Mouse (Mus musculus): ENCODE results near the gene Kdm1b. TPM values are rescaled to one million over a fixed set of nuclear protein-coding genes. Genes with fewer than 3 reads are reported as not detected.

The Kdm1b gene
- polyA plus RNA-seq, 1 experiment from 2014 or later, result 11.6 TPM

DNA sequence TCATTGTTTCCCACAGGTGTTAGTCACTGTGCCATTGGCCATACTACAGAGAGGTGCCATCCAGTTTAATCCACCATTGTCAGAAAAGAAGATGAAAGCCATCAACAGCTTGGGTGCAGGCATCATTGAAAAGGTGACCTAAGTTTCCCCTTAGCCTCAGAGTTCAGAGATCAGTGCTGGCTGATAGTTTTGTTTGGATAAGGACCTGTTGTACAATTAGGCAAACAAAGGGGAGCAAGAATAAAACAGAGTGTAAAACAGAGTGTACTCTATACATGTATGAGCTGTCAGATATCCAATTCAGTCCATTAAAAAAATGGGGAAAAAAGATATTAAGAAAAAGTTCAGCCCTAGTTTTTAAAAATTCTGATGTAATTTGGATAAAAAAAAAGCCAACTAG, 34.1 kb downstream of the Kdm1b start:
- H3K9me3 ChIP-seq (replicated peaks; ENCODE audit: low read length), result no peaks in the 10 kb centered on the region
- no peak overlapping the region for H3K9ac ChIP-seq (ENCODE audit: low read depth, low read length)
- no peak overlapping the region for H3K4me3 ChIP-seq (replicated peaks; ENCODE audit: low read depth, low read length)
- H3K36me3 ChIP-seq (ENCODE audit: insufficient read depth, low read length), result peaks cover 18% of the 10 kb centered on the region; the same call in 1 of the 2 replicates
- no peak overlapping the region for H3K27ac ChIP-seq
- no peaks in the 10 kb centered on the region for H3K27me3 ChIP-seq (ENCODE audit: insufficient read depth, low read length)
- no peaks in the 10 kb centered on the region for H3K4me1 ChIP-seq (replicated peaks; ENCODE audit: insufficient read depth, low read length)
- no peak overlapping the region for H3K4me2 ChIP-seq (ENCODE audit: low read length)
- DNase-seq (ENCODE audit: low spot score) (no peak), ATAC-seq (replicated peaks; ENCODE audit: low FRiP score, low read depth) (no peak)
- no peak for TF ChIP-seq CTCF (IDR thresholded peaks at IDR 0.05; ENCODE audit: low read depth)

- peak; percentile 57 for TF ChIP-seq CTCF (IDR thresholded peaks at IDR 0.05; ENCODE audit: low read depth)
- H3K27me3 ChIP-seq (ENCODE audit: insufficient read depth, low read length), result no peaks in the 10 kb centered on the region
- no peak for ATAC-seq (replicated peaks; ENCODE audit: low FRiP score, low read depth)
- H3K36me3 ChIP-seq (ENCODE audit: insufficient read depth, low read length), result peaks cover 14% of the 10 kb centered on the region; the same call in 1 of the 2 replicates
- no peaks in the 10 kb centered on the region for H3K4me1 ChIP-seq (replicated peaks; ENCODE audit: insufficient read depth, low read length)
- no peak overlapping the region for H3K9ac ChIP-seq (ENCODE audit: low read depth, low read length)
- no peak overlapping the region for H3K4me3 ChIP-seq (replicated peaks; ENCODE audit: low read depth, low read length)
- no peak overlapping the region for H3K4me2 ChIP-seq (ENCODE audit: low read length)
- peak; percentile 32 for DNase-seq (ENCODE audit: low spot score)
- no peaks in the 10 kb centered on the region for H3K9me3 ChIP-seq (replicated peaks; ENCODE audit: low read length)
- 73% methylated on average over 5 of the region's 5 CpGs for WGBS
- no peak overlapping the region for H3K27ac ChIP-seq
These were observed 35.5 kb downstream of the Kdm1b start for GRCm38 (mm10) chr13:47078799-47079198.

DNA sequence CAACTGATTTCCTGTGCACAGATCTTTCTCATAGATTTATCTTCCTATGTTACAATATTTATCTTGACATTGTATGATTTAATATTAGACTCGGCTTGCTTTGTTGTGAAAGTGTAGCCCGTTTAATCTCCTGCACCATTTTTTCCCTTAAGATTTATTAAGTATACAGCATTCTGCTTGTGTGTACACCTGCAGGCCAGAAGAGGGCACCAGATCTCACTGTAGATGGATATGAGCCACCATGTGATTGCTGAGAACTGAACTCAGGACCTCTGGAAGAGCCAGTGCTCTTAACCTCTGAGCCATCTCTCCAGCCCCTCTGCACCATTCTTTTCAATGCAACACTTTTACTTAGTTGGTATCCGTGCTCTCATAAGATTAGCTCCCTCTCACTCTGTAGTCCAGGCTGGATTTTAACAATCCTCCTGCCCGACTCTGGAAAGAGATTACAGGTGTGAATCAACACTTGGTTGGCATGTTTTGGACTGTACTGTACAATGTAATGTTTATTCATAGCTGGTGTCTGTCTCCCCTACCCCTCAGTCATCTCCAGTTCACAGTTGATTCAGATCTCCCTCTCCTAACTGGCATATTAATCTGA, 37.7 kb downstream of the Kdm1b start:
- H3K4me3 ChIP-seq (replicated peaks; ENCODE audit: low read depth, low read length), result no peak overlapping the region
- no peak overlapping the region for H3K9ac ChIP-seq (ENCODE audit: low read depth, low read length)
- no peak overlapping the region for H3K27ac ChIP-seq
- ATAC-seq (replicated peaks; ENCODE audit: low FRiP score, low read depth), result no peak
- peak; percentile 59 for TF ChIP-seq CTCF (IDR thresholded peaks at IDR 0.05; ENCODE audit: low read depth)
- DNase-seq (ENCODE audit: low spot score), result no peak
- H3K4me2 ChIP-seq (ENCODE audit: low read length), result no peak overlapping the region
- WGBS, result 91% methylated on average over 4 of the region's 4 CpGs
- no peaks in the 10 kb centered on the region for H3K27me3 ChIP-seq (ENCODE audit: insufficient read depth, low read length)
- H3K36me3 ChIP-seq (ENCODE audit: insufficient read depth, low read length), result peaks cover 3% of the 10 kb centered on the region; the same call in 1 of the 2 replicates
- no peaks in the 10 kb centered on the region for H3K9me3 ChIP-seq (replicated peaks; ENCODE audit: low read length)
- no peaks in the 10 kb centered on the region for H3K4me1 ChIP-seq (replicated peaks; ENCODE audit: insufficient read depth, low read length)

DNA sequence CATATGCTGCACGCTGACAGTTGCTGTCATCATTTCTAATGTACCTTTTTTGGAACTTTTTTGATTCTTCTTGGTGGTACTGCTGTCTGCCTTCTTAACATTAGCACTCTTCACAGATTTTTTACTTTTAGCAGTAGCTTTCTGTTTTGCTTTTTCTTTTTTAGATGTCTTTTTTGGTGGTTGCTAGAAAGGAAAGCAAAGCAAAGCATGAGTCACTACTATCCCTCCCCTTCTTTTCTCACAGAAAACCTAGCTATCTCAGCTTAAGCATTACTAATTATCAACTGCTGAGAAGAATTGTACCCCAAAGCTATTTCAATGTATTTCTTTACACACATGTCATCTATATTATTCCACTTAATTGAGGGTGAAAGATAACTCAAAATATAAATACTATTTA, 45.1 kb downstream of the Kdm1b start:
- no peak overlapping the region for H3K9ac ChIP-seq (ENCODE audit: low read depth, low read length)
- H3K4me2 ChIP-seq (ENCODE audit: low read length), result no peak overlapping the region
- peaks cover 26% of the 10 kb centered on the region for H3K36me3 ChIP-seq (ENCODE audit: insufficient read depth, low read length)
- no peak for DNase-seq (ENCODE audit: low spot score)
- H3K27ac ChIP-seq, result no peak overlapping the region
- H3K9me3 ChIP-seq (replicated peaks; ENCODE audit: low read length), result no peaks in the 10 kb centered on the region
- H3K27me3 ChIP-seq (ENCODE audit: insufficient read depth, low read length), result no peaks in the 10 kb centered on the region
- 100% methylated on average over 1 of the region's 1 CpGs for WGBS
- TF ChIP-seq CTCF (IDR thresholded peaks at IDR 0.05; ENCODE audit: low read depth), result no peak
- H3K4me3 ChIP-seq (replicated peaks; ENCODE audit: low read depth, low read length), result no peak overlapping the region
- no peak for ATAC-seq (replicated peaks; ENCODE audit: low FRiP score, low read depth)
- H3K4me1 ChIP-seq (replicated peaks; ENCODE audit: insufficient read depth, low read length), result no peaks in the 10 kb centered on the region

GRCm38 (mm10) chr13:47089271-47089670, 46.0 kb downstream of the Kdm1b start:
- no peaks in the 10 kb centered on the region for H3K4me1 ChIP-seq (replicated peaks; ENCODE audit: insufficient read depth, low read length)
- 86% methylated on average over 2 of the region's 2 CpGs for WGBS
- H3K36me3 ChIP-seq (ENCODE audit: insufficient read depth, low read length), result peaks cover 26% of the 10 kb centered on the region
- TF ChIP-seq CTCF (IDR thresholded peaks at IDR 0.05; ENCODE audit: low read depth), result no peak
- no peaks in the 10 kb centered on the region for H3K9me3 ChIP-seq (replicated peaks; ENCODE audit: low read length)
- DNase-seq (ENCODE audit: low spot score) (no peak), ATAC-seq (replicated peaks; ENCODE audit: low FRiP score, low read depth) (no peak)
- H3K4me3 ChIP-seq (replicated peaks; ENCODE audit: low read depth, low read length), result no peak overlapping the region
- no peaks in the 10 kb centered on the region for H3K27me3 ChIP-seq (ENCODE audit: insufficient read depth, low read length)
- no peak overlapping the region for H3K27ac ChIP-seq
- no peak overlapping the region for H3K9ac ChIP-seq (ENCODE audit: low read depth, low read length)
- H3K4me2 ChIP-seq (ENCODE audit: low read length), result no peak overlapping the region

DNA sequence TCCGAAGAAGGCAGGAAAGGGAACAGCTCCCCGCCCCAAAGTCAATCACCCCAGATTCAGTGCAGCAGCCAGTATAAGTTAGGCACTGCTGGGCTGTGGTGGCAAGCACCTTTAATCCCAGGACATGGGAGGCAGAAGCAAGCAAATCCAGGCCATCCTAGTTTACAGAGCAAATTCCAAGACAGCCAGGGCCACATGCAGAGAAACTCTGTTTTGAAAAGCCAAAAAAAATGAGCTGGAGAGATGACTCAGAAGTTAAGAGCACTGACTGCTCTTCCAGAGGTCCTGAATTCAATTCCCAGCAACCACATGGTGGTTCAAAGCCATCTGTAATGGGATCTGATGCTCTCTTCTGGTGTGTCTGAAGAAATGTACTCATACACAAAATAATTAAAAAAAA, 50.5 kb downstream of the Kdm1b start:
- Histone ChIP-seq H3K36me3 (ENCODE audit: insufficient read depth, low read length) (peaks cover 44% of the 10 kb centered on the region), H3K27ac (no peak overlapping the region), H3K9me3 (replicated peaks; ENCODE audit: low read length) (no peaks in the 10 kb centered on the region), H3K4me2 (ENCODE audit: low read length) (no peak overlapping the region), H3K4me3 (replicated peaks; ENCODE audit: low read depth, low read length) (no peak overlapping the region), H3K27me3 (ENCODE audit: insufficient read depth, low read length) (no peaks in the 10 kb centered on the region), H3K4me1 (replicated peaks; ENCODE audit: insufficient read depth, low read length) (no peaks in the 10 kb centered on the region), H3K9ac (ENCODE audit: low read depth, low read length) (no peak overlapping the region)
- DNase-seq (ENCODE audit: low spot score), result no peak
- TF ChIP-seq CTCF (IDR thresholded peaks at IDR 0.05; ENCODE audit: low read depth), result no peak
- 95% methylated on average over 2 of the region's 2 CpGs for whole genome bisulfite sequencing
- no peak for ATAC-seq (replicated peaks; ENCODE audit: low FRiP score, low read depth)

- ATAC-seq (replicated peaks; ENCODE audit: low FRiP score, low read depth), result no peak
- DNase-seq (ENCODE audit: low spot score), result no peak
- Histone ChIP-seq H3K27me3 (ENCODE audit: insufficient read depth, low read length) (no peaks in the 10 kb centered on the region), H3K4me1 (replicated peaks; ENCODE audit: insufficient read depth, low read length) (no peaks in the 10 kb centered on the region), H3K36me3 (ENCODE audit: insufficient read depth, low read length) (peaks cover 38% of the 10 kb centered on the region), H3K4me3 (replicated peaks; ENCODE audit: low read depth, low read length) (no peak overlapping the region), H3K9me3 (replicated peaks; ENCODE audit: low read length) (no peaks in the 10 kb centered on the region), H3K9ac (ENCODE audit: low read depth, low read length) (no peak overlapping the region), H3K4me2 (ENCODE audit: low read length) (no peak overlapping the region), H3K27ac (no peak overlapping the region)
- 84% methylated on average over 2 of the region's 2 CpGs for WGBS
- TF ChIP-seq CTCF (IDR thresholded peaks at IDR 0.05; ENCODE audit: low read depth), result no peak
These were observed 53.3 kb downstream of the Kdm1b start for GRCm38 (mm10) chr13:47096591-47096990.
